Mouse (Mus musculus): ENCODE results near the gene Nab2. TPM values are rescaled to one million over a fixed set of nuclear protein-coding genes. Genes with fewer than 3 reads are reported as not detected.
"Not testable (repeated sequence)": the region's sequence is repeated elsewhere in the genome, so short reads cannot be mapped to it uniquely, and the experiment has no call there.

The Nab2 gene
- total and polyA plus RNA-seq, 2 experiments: 8.9 to 16.6 TPM

DNA sequence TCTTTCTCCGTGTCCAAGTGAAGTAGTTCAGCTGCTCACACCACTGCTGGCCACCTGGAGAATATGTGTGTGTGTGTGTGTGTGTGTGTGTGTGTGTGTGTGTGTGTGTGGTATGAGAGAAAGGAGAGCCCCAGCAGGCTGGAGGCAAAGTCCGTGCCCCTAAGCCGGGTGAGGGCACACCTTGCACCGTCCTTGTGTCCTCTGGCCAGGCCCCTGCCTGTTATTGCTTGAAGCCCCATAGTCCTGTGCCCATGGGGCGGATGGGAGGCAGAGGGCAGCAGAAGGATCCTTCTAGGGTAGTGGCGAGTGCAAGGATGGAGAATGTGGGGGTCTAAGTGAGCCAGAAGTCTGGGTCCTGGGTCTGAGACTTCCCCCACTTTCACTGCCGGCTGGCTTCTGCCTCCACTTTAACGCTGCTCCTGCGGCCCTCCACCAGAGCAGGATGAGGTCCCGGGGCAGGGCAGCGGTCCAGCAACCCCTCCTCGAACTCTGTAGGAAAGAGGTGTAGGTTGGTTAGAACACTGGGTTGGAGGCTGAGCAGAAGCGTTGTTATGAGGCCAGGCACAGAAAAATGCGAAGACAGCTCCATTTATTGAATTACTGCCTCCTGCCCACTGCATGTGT is 7.0 kb downstream of the Nab2 start:
- Histone ChIP-seq H3K4me1 (ENCODE audit: control insufficient read depth, insufficient read depth, low read length) (peaks cover 18% of the 10 kb centered on the region), H3K36me3 (ENCODE audit: control insufficient read depth, insufficient read depth, low read length) (peaks cover 6% of the 10 kb centered on the region), H3K4me3 (ENCODE audit: insufficient read depth, low read depth, low read length) (peak overlapping the region; percentile 57), H3K9ac (ENCODE audit: low read depth, low read length) (peak overlapping the region; percentile 76), H3K27ac (replicated peaks; ENCODE audit: insufficient read depth, low read depth, low read length) (peak overlapping the region; percentile 82), H3K79me2 (ENCODE audit: control insufficient read depth, insufficient read depth, low read length) (peaks cover 9% of the 10 kb centered on the region; the same call in 1 of the 2 replicates), H3K27me3 (ENCODE audit: control insufficient read depth, insufficient read depth, low read length) (no peaks in the 10 kb centered on the region)
- DNase-seq (ENCODE audit: extremely low read depth, low read depth, low spot score): peak; percentile 69
- WGBS: 13% methylated on average over 14 of the region's 14 CpGs
- TF ChIP-seq POLR2A (IDR thresholded peaks at IDR 0.05; ENCODE audit: extremely low read depth, insufficient read depth, low read length): peak; percentile 14; the same call in 1 of the 2 replicates
- no peak for TF ChIP-seq CTCF (IDR thresholded peaks at IDR 0.05; ENCODE audit: low read depth, low read length)

DNA sequence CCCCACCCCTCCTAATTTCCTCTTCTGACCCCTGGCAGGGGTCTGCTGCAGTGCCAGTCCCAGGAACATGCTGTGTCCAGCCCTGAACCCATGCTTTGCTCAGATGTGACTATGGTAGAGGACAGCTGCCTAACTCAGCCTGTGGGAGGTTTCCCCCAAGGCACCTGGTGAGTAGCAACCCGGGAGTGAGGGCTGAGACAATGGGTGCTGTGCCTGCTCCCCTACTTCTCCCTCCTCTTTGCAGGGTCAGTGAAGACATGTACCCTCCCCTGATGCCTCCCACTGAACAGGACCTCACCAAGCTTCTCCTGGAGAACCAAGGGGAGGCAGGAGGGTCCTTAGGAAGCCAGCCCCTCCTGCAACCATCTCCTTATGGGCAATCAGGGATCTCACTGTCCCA is 8.8 kb downstream of the Nab2 start:
- Histone ChIP-seq H3K79me2 (ENCODE audit: control insufficient read depth, insufficient read depth, low read length) (no peaks in the 10 kb centered on the region; the same call in 1 of the 2 replicates), H3K9ac (ENCODE audit: low read depth, low read length) (no peak overlapping the region), H3K27me3 (ENCODE audit: control insufficient read depth, insufficient read depth, low read length) (no peaks in the 10 kb centered on the region), H3K27ac (replicated peaks; ENCODE audit: insufficient read depth, low read depth, low read length) (no peak overlapping the region), H3K4me3 (ENCODE audit: insufficient read depth, low read depth, low read length) (no peak overlapping the region), H3K4me1 (ENCODE audit: control insufficient read depth, insufficient read depth, low read length) (peaks cover 7% of the 10 kb centered on the region), H3K36me3 (ENCODE audit: control insufficient read depth, insufficient read depth, low read length) (peaks cover 16% of the 10 kb centered on the region)
- 65% methylated on average over 1 of the region's 1 CpGs for WGBS
- TF ChIP-seq POLR2A (IDR thresholded peaks at IDR 0.05; ENCODE audit: extremely low read depth, insufficient read depth, low read length) (no peak), CTCF (IDR thresholded peaks at IDR 0.05; ENCODE audit: low read depth, low read length) (no peak)
- DNase-seq (ENCODE audit: extremely low read depth, low read depth, low spot score): no peak

DNA sequence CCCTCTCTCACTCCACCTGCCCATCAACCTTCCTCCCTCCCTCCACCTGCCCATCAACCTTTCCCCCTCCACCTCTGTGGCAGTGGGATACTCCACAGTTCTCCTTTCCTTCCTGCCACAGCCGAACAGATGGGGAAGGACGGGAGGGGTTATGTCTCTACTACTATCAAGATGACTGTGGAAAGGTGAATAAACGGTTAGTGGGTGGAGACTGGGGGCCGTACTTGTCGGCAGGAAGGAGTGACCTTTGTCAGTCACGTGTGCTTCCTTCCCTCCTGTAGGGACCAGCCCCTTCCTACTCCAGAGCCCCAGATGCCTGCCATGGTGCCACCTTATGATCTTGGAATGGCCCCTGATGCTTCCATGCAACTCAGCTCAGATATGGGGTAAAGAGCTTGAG is 10.3 kb downstream of the Nab2 start:
- peak; percentile 33 for DNase-seq (ENCODE audit: extremely low read depth, low read depth, low spot score)
- H3K79me2 ChIP-seq (ENCODE audit: control insufficient read depth, insufficient read depth, low read length): no peaks in the 10 kb centered on the region
- H3K27me3 ChIP-seq (ENCODE audit: control insufficient read depth, insufficient read depth, low read length): no peaks in the 10 kb centered on the region
- peaks cover 18% of the 10 kb centered on the region for H3K36me3 ChIP-seq (ENCODE audit: control insufficient read depth, insufficient read depth, low read length)
- no peak overlapping the region for H3K4me3 ChIP-seq (ENCODE audit: insufficient read depth, low read depth, low read length)
- H3K9ac ChIP-seq (ENCODE audit: low read depth, low read length): no peak overlapping the region
- WGBS: 39% methylated on average over 6 of the region's 6 CpGs
- H3K4me1 ChIP-seq (ENCODE audit: control insufficient read depth, insufficient read depth, low read length): peaks cover 7% of the 10 kb centered on the region
- TF ChIP-seq CTCF (IDR thresholded peaks at IDR 0.05; ENCODE audit: low read depth, low read length): no peak
- TF ChIP-seq POLR2A (IDR thresholded peaks at IDR 0.05; ENCODE audit: extremely low read depth, insufficient read depth, low read length): no peak
- H3K27ac ChIP-seq (replicated peaks; ENCODE audit: insufficient read depth, low read depth, low read length): no peak overlapping the region

DNA sequence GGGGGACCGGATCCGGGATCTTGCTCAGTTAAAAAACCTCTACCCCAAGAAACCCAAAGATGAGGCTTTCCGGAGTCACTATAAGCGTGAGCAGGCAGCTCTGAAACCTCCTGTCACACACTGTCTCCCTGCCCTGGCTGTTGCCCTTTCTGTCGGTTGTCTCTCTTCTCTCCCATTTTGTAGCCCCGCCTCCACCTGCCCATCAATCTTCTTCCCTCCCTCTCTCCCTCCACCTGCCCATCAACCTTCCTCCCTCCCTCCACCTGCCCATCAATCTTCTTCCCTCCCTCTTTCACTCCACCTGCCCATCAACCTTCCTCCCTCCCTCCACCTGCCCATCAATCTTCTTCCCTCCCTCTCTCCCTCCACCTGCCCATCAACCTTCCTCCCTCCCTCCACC is 10.8 kb downstream of the Nab2 start:
- peaks cover 20% of the 10 kb centered on the region for H3K36me3 ChIP-seq (ENCODE audit: control insufficient read depth, insufficient read depth, low read length)
- not testable (repeated sequence) for H3K4me1 ChIP-seq (ENCODE audit: control insufficient read depth, insufficient read depth, low read length); H3K4me3 ChIP-seq (ENCODE audit: insufficient read depth, low read depth, low read length); H3K9ac ChIP-seq (ENCODE audit: low read depth, low read length); H3K79me2 ChIP-seq (ENCODE audit: control insufficient read depth, insufficient read depth, low read length); H3K27me3 ChIP-seq (ENCODE audit: control insufficient read depth, insufficient read depth, low read length); H3K27ac ChIP-seq (replicated peaks; ENCODE audit: insufficient read depth, low read depth, low read length); DNase-seq (ENCODE audit: extremely low read depth, low read depth, low spot score)
- WGBS: 83% methylated on average over 6 of the region's 6 CpGs

DNA sequence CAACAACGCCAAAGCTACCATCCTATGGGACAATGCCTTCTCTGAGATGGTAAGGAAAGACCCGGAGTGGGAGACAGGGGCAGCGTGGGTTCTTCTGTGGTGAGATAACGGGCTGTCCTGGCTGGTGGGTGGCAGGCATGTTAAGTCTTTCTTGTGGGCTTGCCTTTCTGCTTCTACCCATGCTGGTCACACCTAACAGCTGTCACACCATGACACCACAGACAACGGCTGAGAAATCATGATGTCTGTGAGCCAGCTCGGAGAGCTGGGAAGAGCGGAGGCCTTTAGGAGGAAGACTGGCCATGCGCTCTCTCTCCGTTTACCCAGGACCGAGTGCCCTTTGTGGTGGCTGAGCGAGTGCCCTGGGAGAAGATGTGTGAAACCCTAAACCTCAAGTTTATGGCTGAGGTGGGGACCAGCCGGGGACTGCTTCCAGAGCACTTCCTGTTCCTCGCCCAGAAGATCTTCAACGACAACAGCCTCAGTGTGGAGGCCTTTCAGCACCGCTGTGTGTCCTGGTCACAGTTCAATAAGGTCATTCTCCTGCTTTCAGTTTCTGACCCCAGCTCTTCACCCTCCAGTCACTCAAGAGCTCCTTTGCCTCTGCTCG is 13.3 kb downstream of the Nab2 start:
- H3K9ac ChIP-seq (ENCODE audit: low read depth, low read length): no peak overlapping the region
- H3K79me2 ChIP-seq (ENCODE audit: control insufficient read depth, insufficient read depth, low read length): no peaks in the 10 kb centered on the region
- no peaks in the 10 kb centered on the region for H3K4me1 ChIP-seq (ENCODE audit: control insufficient read depth, insufficient read depth, low read length)
- no peak overlapping the region for H3K27ac ChIP-seq (replicated peaks; ENCODE audit: insufficient read depth, low read depth, low read length)
- 87% methylated on average over 16 of the region's 16 CpGs for WGBS
- no peak for TF ChIP-seq CTCF (IDR thresholded peaks at IDR 0.05; ENCODE audit: low read depth, low read length)
- DNase-seq (ENCODE audit: extremely low read depth, low read depth, low spot score): no peak
- no peaks in the 10 kb centered on the region for H3K27me3 ChIP-seq (ENCODE audit: control insufficient read depth, insufficient read depth, low read length)
- H3K36me3 ChIP-seq (ENCODE audit: control insufficient read depth, insufficient read depth, low read length): peaks cover 34% of the 10 kb centered on the region
- H3K4me3 ChIP-seq (ENCODE audit: insufficient read depth, low read depth, low read length): no peak overlapping the region

DNA sequence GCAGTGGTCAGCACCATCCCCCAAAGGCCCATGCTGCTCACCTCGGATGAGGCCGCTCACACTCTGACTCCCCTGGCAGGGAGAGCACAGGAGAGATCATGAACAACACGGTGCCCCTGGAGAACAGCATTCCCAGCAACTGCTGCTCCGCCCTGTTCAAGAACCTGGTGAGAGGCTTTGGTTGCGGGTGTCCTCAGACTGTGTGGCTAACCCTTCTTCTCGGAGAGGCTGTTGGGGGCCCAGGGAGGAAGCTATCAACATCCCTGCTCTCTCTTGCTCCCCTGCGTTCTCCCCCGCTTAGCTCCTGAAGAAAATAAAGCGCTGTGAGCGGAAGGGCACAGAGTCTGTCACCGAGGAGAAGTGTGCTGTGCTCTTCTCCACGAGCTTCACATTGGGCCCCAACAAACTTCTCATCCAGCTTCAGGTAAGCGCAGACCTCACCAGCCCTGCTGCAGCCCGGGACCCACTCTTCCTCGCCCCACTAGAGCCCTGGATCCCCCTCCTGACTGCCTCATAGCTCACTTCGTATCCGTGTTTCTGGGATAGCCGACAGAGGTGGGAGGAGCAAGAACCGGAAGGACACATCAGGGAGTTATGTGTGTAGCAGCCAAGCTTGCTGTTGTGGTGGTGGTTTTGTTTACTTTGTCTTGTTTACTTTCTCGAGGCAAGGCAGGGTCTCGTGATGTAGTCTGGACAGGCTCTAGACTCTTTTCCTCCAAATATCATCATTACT is 15.3 kb downstream of the Nab2 start:
- Histone ChIP-seq H3K27me3 (ENCODE audit: control insufficient read depth, insufficient read depth, low read length) (no peaks in the 10 kb centered on the region), H3K79me2 (ENCODE audit: control insufficient read depth, insufficient read depth, low read length) (no peaks in the 10 kb centered on the region), H3K4me3 (ENCODE audit: insufficient read depth, low read depth, low read length) (no peak overlapping the region), H3K4me1 (ENCODE audit: control insufficient read depth, insufficient read depth, low read length) (no peaks in the 10 kb centered on the region), H3K27ac (replicated peaks; ENCODE audit: insufficient read depth, low read depth, low read length) (no peak overlapping the region), H3K9ac (ENCODE audit: low read depth, low read length) (no peak overlapping the region), H3K36me3 (ENCODE audit: control insufficient read depth, insufficient read depth, low read length) (peaks cover 48% of the 10 kb centered on the region)
- TF ChIP-seq POLR2A (IDR thresholded peaks at IDR 0.05; ENCODE audit: extremely low read depth, insufficient read depth, low read length): no peak
- TF ChIP-seq CTCF (IDR thresholded peaks at IDR 0.05; ENCODE audit: low read depth, low read length): no peak
- 76% methylated on average over 21 of the region's 21 CpGs for WGBS
- DNase-seq (ENCODE audit: extremely low read depth, low read depth, low spot score): peak; percentile 35

Measured in liver, adult 2 months (tissue).